Mouse (Mus musculus) liver, adult 2 months (tissue): ENCODE results near the gene Ptprm. TPM values are rescaled to one million over a fixed set of nuclear protein-coding genes. Genes with fewer than 3 reads are reported as not detected.

Experiments
- DNase-seq: peaks from one replicate; pipeline ENCODE4 v3.0.0-alpha.2; 2011; ENCODE audit warnings: low read depth, low spot score; ENCODE audit errors: extremely low read depth
- H3K27ac ChIP-seq: fragments of 200-500 bp; replicated peaks from 2 replicates; pipeline ENCODE4 v1.5.1; 2012; ENCODE audit warnings: low read depth, mild to moderate bottlenecking, control low read depth, inconsistent platforms, low read length; ENCODE audit not compliant: insufficient read depth
- H3K27me3 ChIP-seq: fragments of 200-500 bp; 2 replicates; pipeline ENCODE4 v1.6.1; 2012; ENCODE audit warnings: mild to moderate bottlenecking, moderate library complexity, low read length, inconsistent platforms; ENCODE audit not compliant: control insufficient read depth, insufficient read depth
- H3K36me3 ChIP-seq: fragments of 200-500 bp; 2 replicates; pipeline ENCODE4 v1.6.1; 2012; ENCODE audit warnings: low read length, inconsistent platforms; ENCODE audit not compliant: control insufficient read depth, insufficient read depth
- H3K4me1 ChIP-seq: fragments of 200-500 bp; 2 replicates; pipeline ENCODE4 v1.6.1; 2011; ENCODE audit warnings: low read length; ENCODE audit not compliant: control insufficient read depth, insufficient read depth
- H3K4me3 ChIP-seq: fragments of 200-500 bp; 2 replicates; pipeline ENCODE4 v1.5.1; 2011; ENCODE audit warnings: low read depth, mild to moderate bottlenecking, control low read depth, low read length, moderate library complexity; ENCODE audit not compliant: insufficient read depth
- H3K79me2 ChIP-seq: fragments of 200-500 bp; 2 replicates; pipeline ENCODE4 v1.6.1; 2012; ENCODE audit warnings: inconsistent platforms, mild to moderate bottlenecking, low read length, moderate library complexity; ENCODE audit not compliant: control insufficient read depth, insufficient read depth
- H3K9ac ChIP-seq: fragments of 200-500 bp; 2 replicates; pipeline ENCODE4 v1.6.1; 2012; ENCODE audit warnings: low read depth, mild to moderate bottlenecking, control low read depth, inconsistent platforms, low read length
- CTCF ChIP-seq: fragments of 200-500 bp; IDR thresholded peaks from 2 replicates; pipeline ENCODE4 v1.5.1; 2011; ENCODE audit warnings: low read depth, low read length, control low read depth
- POLR2A ChIP-seq: fragments of 200-500 bp; IDR thresholded peaks from 2 replicates; pipeline ENCODE4 v1.6.1; 2011; ENCODE audit warnings: low read length, control low read depth; ENCODE audit not compliant: insufficient read depth; ENCODE audit errors: extremely low read depth
- WGBS: fragments of 180-500 bp; shearing (Covaris S2); methylation state at CpG from one replicate; pipeline ENCODE4 v1.1.7; 2018; 5-methylcytosine and 5-hydroxymethylcytosine counted together
- polyA plus RNA-seq: library from polyadenylated mRNA; depleted of rRNA; stranded (reverse); fragments of >200 nt; gene quantifications from 2 replicates; pipeline ENCODE4 v1.2.3, GENCODE M21; 2012
- total RNA-seq: library from RNA; depleted of rRNA; stranded (reverse); fragments of >200 nt; gene quantifications from 2 replicates; pipeline ENCODE4 v1.2.3, GENCODE M21; 2014

Gene Ptprm
- total and polyA plus RNA-seq, 2 experiments = 0.78 to 3.3 TPM

DNA sequence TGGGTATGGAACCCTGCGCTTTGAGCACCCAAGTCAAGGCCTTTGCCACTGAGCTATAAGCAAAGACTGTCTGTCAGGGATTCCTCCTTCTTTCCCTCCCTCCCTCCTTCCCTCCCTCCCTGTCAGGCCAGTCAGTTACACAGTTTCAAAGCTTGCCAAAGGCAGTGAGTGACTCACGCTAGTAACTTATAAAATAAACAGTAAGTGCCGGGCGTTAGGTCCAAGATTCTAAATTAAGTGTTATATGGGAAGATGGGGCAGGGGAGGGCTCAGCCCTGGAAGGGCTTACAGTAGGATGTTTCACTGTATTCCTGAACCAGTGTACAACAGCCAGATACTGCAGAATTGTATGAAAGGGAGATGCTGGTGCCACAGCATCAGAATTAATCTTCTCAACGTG, 2.8 kb downstream of the Ptprm start:
- TF ChIP-seq POLR2A (no peak), CTCF (no peak)
- Histone ChIP-seq H3K27ac (no peak overlapping the region), H3K27me3 (peaks cover 4% of the 10 kb centered on the region), H3K4me1 (peaks cover 4% of the 10 kb centered on the region), H3K36me3 (no peaks in the 10 kb centered on the region), H3K9ac (no peak overlapping the region), H3K4me3 (no peak overlapping the region), H3K79me2 (no peaks in the 10 kb centered on the region)
- no peak for DNase-seq
- 46% methylated on average over 5 of the region's 5 CpGs for WGBS

DNA sequence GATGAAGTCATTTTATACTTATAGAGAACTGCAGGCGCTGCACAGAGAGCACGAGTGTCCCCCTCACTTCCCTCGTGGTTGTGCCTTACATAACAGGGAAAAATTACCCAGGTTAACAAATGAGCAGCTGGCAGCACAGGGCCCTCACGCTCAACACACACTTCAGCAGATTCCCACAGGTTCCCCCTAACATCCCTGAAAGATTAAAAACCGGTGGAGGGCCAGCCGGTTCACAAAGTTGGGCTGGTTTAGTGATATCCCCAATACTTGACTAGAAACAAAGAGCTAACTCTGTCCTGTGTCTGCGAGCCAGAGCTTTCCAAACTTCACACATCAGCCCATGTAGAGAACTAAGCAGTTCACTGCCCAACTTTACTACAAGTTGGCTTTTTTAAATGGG, 3.7 kb downstream of the Ptprm start:
- no peak overlapping the region for H3K9ac ChIP-seq
- no peak for DNase-seq
- no peak for TF ChIP-seq POLR2A
- no peaks in the 10 kb centered on the region for H3K79me2 ChIP-seq
- no peak overlapping the region for H3K4me3 ChIP-seq
- peaks cover 4% of the 10 kb centered on the region for H3K27me3 ChIP-seq
- 75% methylated on average over 7 of the region's 7 CpGs for WGBS
- H3K36me3 ChIP-seq = no peaks in the 10 kb centered on the region
- peaks cover 4% of the 10 kb centered on the region for H3K4me1 ChIP-seq
- H3K27ac ChIP-seq = no peak overlapping the region

DNA sequence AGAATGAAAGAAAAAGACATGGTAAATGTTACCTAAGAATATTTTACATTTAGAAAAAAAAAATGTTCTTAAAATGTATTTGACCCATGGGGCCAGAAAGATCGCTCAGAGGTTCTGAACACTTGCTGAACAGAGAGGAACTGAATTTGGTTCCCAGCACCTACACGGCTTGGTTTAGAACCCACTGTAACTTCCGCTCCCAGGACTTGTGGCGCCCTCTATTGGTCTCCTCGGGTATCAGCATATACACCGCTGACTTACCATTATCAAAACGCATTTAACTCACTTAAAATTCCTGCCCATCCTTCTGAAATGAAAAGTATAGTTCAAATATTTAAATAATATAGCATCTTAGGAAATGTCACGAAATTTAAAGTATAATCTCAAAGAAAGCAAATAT, 4.7 kb downstream of the Ptprm start:
- no peaks in the 10 kb centered on the region for H3K79me2 ChIP-seq
- TF ChIP-seq CTCF = no peak
- no peak for TF ChIP-seq POLR2A
- DNase-seq = no peak
- WGBS = 92% methylated on average over 8 of the region's 8 CpGs
- no peak overlapping the region for H3K27ac ChIP-seq
- H3K9ac ChIP-seq = no peak overlapping the region
- H3K4me3 ChIP-seq = no peak overlapping the region
- no peaks in the 10 kb centered on the region for H3K36me3 ChIP-seq
- peaks cover 4% of the 10 kb centered on the region for H3K27me3 ChIP-seq
- H3K4me1 ChIP-seq = peaks cover 4% of the 10 kb centered on the region

DNA sequence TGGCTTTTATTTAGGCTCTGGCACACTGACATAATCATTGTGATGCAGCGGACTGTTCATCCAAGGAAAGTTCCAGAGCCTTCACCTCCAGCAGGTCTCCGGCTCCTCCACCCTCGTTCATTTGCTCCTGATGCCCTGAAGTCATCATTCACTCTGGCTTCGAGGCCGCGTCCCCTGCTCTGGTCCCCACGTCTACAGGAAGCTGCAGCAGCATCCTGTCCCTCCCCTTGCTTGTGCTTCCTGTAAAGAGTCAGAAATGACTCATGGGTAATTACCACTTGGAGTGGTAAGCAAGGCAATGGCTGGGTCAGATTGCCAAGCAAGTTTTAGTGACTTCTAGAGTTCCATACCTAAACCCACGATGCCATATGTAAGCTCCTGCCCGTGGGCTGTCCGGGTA, 7.3 kb downstream of the Ptprm start:
- 65% methylated on average over 10 of the region's 10 CpGs for WGBS
- H3K36me3 ChIP-seq = no peaks in the 10 kb centered on the region
- peaks cover 4% of the 10 kb centered on the region for H3K4me1 ChIP-seq
- H3K9ac ChIP-seq = no peak overlapping the region
- H3K79me2 ChIP-seq = no peaks in the 10 kb centered on the region
- peak overlapping the region; percentile 93 for H3K27ac ChIP-seq
- no peak overlapping the region for H3K4me3 ChIP-seq
- no peaks in the 10 kb centered on the region for H3K27me3 ChIP-seq
- TF ChIP-seq CTCF (no peak), POLR2A (no peak)
- peak; percentile 27 for DNase-seq

DNA sequence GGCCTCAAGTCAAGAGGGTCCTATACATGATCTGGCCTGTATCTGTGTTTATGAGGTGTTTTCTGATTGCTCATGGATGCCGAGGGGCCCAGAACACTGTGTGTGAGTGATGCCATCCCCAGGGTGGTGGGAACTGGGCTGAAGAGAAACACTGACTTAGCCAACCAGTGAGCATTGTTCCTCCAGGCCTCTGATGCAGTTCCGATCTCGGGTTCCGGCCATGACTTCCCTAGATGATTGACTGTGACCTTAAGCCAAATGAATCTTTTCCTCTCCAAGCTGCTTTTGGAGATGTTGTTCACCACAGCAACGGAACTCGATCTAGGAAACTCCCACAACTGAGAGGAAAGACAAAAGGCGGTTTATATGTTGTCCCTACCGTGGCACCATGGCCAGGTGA, 9.1 kb downstream of the Ptprm start:
- no peaks in the 10 kb centered on the region for H3K36me3 ChIP-seq
- H3K9ac ChIP-seq = no peak overlapping the region
- peaks cover 4% of the 10 kb centered on the region for H3K4me1 ChIP-seq
- 73% methylated on average over 8 of the region's 8 CpGs for WGBS
- H3K79me2 ChIP-seq = no peaks in the 10 kb centered on the region
- DNase-seq = peak; percentile 38
- 0 out of 2 replicates have a peak overlapping the region, but pooled peaks have one; percentile 16 for H3K27ac ChIP-seq
- no peak overlapping the region for H3K4me3 ChIP-seq
- no peaks in the 10 kb centered on the region for H3K27me3 ChIP-seq
- no peak for TF ChIP-seq CTCF

DNA sequence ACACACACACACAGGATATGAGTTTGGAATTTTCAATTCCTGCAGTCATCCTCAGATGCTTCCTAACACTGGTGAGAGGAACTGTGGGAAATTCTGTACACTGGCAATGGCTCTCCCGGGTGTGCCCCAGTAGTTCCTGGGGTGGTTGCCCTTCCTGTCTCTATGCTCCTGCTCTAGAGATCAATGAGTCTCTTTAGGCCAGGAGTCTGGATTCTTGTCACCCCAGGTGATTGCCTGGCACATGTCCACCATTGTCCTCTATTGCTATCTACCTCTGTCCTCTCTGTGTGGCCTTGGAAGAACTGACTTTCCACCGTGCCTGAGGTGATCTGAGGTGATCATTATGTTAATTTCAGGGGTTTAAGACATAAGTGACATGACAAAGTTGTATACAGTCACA, 10.8 kb downstream of the Ptprm start:
- Histone ChIP-seq H3K27ac (no peak overlapping the region), H3K9ac (no peak overlapping the region)
- WGBS = 57% methylated on average over 2 of the region's 2 CpGs

More for the DNA sequence above, 10.8 kb downstream of the Ptprm start:
- TF ChIP-seq POLR2A (no peak), CTCF (no peak)
- no peaks in the 10 kb centered on the region for H3K36me3 ChIP-seq
- H3K4me1 ChIP-seq = peaks cover 4% of the 10 kb centered on the region
- H3K27me3 ChIP-seq = no peaks in the 10 kb centered on the region
- H3K4me3 ChIP-seq = no peak overlapping the region
- DNase-seq = no peak
- no peaks in the 10 kb centered on the region for H3K79me2 ChIP-seq
